Mouse (Mus musculus) cerebellum, postnatal 36 days (tissue): ENCODE data around the gene Ccnjl.
A peak's percentile ranks its signal among the peaks of the same experiment; 100 is the strongest.

Source experiments
- DNase-seq, 2 experiments: peaks; one replicate each; pipeline ENCODE4 v3.0.0; 2021 to 2022; ENCODE audit warnings: mixed read lengths in 2 of 2

Ccnjl gene

GRCm38 (mm10) chr11:43528683-43529499 lies at the start of gene Ccnjl:
Gene Ccnjl (plus strand): TSS chr11:43528784.
- DNase-seq = peak; percentile 68 to 74

- DNase-seq = no peak
Measured at GRCm38 (mm10) chr11:43479376-43479775, 49.2 kb upstream of the Ccnjl start.

- DNase-seq = no peak
Measured at GRCm38 (mm10) chr11:43480561-43480960, 48.0 kb upstream of the Ccnjl start.

- DNase-seq = no peak
Measured at GRCm38 (mm10) chr11:43481672-43482522, 46.7 kb upstream of the Ccnjl start.

- no peak for DNase-seq
Measured at GRCm38 (mm10) chr11:43483122-43483792, 45.3 kb upstream of the Ccnjl start.

GRCm38 (mm10) chr11:43484057-43484456 lies 44.5 kb upstream of the Ccnjl start:
- DNase-seq = no peak

GRCm38 (mm10) chr11:43484652-43485051 lies 43.9 kb upstream of the Ccnjl start:
- no peak for DNase-seq

- no peak for DNase-seq
Measured at GRCm38 (mm10) chr11:43485855-43486254, 42.7 kb upstream of the Ccnjl start.

- peak; percentile 79 to 84 for DNase-seq
Measured at GRCm38 (mm10) chr11:43492663-43493062, 35.9 kb upstream of the Ccnjl start.

- peak; percentile 81 to 89 for DNase-seq
Measured at GRCm38 (mm10) chr11:43493815-43494409, 34.7 kb upstream of the Ccnjl start.

GRCm38 (mm10) chr11:43495037-43495436 lies 33.5 kb upstream of the Ccnjl start:
- no peak for DNase-seq

GRCm38 (mm10) chr11:43495532-43495931 lies 33.1 kb upstream of the Ccnjl start:
- peak in 1 of 2 experiments; percentile 38 for DNase-seq

- no peak for DNase-seq
Measured at GRCm38 (mm10) chr11:43501256-43501655, 27.3 kb upstream of the Ccnjl start.

GRCm38 (mm10) chr11:43505188-43505587 lies 23.4 kb upstream of the Ccnjl start:
- no peak for DNase-seq

- DNase-seq = no peak
Measured at GRCm38 (mm10) chr11:43507976-43508375, 20.6 kb upstream of the Ccnjl start.

GRCm38 (mm10) chr11:43509878-43510277 lies 18.7 kb upstream of the Ccnjl start:
- no peak for DNase-seq

GRCm38 (mm10) chr11:43512661-43513190 lies 15.9 kb upstream of the Ccnjl start:
- DNase-seq = no peak

- DNase-seq = peak; percentile 58 to 62
Measured at GRCm38 (mm10) chr11:43516344-43517021, 12.1 kb upstream of the Ccnjl start.

- DNase-seq = peak; percentile 81 to 82
Measured at GRCm38 (mm10) chr11:43517641-43518040, 10.9 kb upstream of the Ccnjl start.

GRCm38 (mm10) chr11:43518086-43518485 lies 10.5 kb upstream of the Ccnjl start:
- DNase-seq = peak in 1 of 2 experiments; percentile 45

GRCm38 (mm10) chr11:43518821-43519220 lies 9.8 kb upstream of the Ccnjl start:
- DNase-seq = peak; percentile 57 to 61

GRCm38 (mm10) chr11:43520521-43520920 lies 8.1 kb upstream of the Ccnjl start:
- DNase-seq = no peak
